Mouse (Mus musculus) heart, adult 2 months (tissue): ENCODE measurements at regions not wholly inside any gene's neighbourhood (a gene's known extent, or its start where the extent isn't known, plus 50 kb on each side); places are given as distances from the start of the nearest gene placed in this dataset.

Experiments
- DNase-seq, 2 experiments: peaks; one replicate each; pipeline ENCODE4 v3.0.0; 2021
- H3K27ac ChIP-seq: fragments of 200-600 bp; 2 replicates; pipeline ENCODE4 v1.8.1; 2022
- H3K27me3 ChIP-seq: fragments of 200-500 bp; 2 replicates; pipeline ENCODE4 v1.6.1; 2012; ENCODE audit warnings: mild to moderate bottlenecking, low read length, inconsistent platforms, mixed read lengths; ENCODE audit not compliant: control insufficient read depth, insufficient read depth
- H3K36me3 ChIP-seq: fragments of 200-500 bp; 2 replicates; pipeline ENCODE4 v1.6.1; 2012; ENCODE audit warnings: low read length, inconsistent platforms; ENCODE audit not compliant: control insufficient read depth, insufficient read depth
- H3K4me1 ChIP-seq: fragments of 200-500 bp; 2 replicates; pipeline ENCODE4 v1.6.1; 2011; ENCODE audit warnings: low read length; ENCODE audit not compliant: control insufficient read depth, insufficient read depth
- H3K4me3 ChIP-seq: fragments of 200-600 bp; 2 replicates; pipeline ENCODE4 v1.8.1; 2022
- H3K79me2 ChIP-seq: fragments of 200-500 bp; replicated peaks from 2 replicates; pipeline ENCODE4 v1.6.1; 2012; ENCODE audit warnings: mild to moderate bottlenecking, inconsistent platforms, low read length, moderate library complexity, mixed read lengths; ENCODE audit not compliant: control insufficient read depth, insufficient read depth
- H3K9ac ChIP-seq: fragments of 200-500 bp; 2 replicates; pipeline ENCODE4 v1.6.1; 2012; ENCODE audit warnings: low read depth, mild to moderate bottlenecking, control low read depth, inconsistent platforms, low read length, mixed read lengths
- CTCF ChIP-seq: fragments of 200-600 bp; IDR thresholded peaks from 2 replicates; pipeline ENCODE4 v1.8.1; 2022; ENCODE audit warnings: antibody characterized with exemption, mild to moderate bottlenecking, moderate library complexity
- EP300 ChIP-seq: fragments of 200-500 bp; IDR thresholded peaks from 2 replicates; pipeline ENCODE4 v1.6.1; 2011; ENCODE audit warnings: low read depth, low read length, control low read depth; ENCODE audit not compliant: insufficient read depth
- POLR2A ChIP-seq: fragments of 200-500 bp; IDR thresholded peaks from 2 replicates; pipeline ENCODE4 v1.6.1; 2011; ENCODE audit warnings: mild to moderate bottlenecking, low read depth, low read length, control low read depth; ENCODE audit not compliant: insufficient read depth
- WGBS: fragments of 180-500 bp; shearing (Covaris S2); methylation state at CpG from one replicate; pipeline ENCODE4 v1.1.7; 2018; 5-methylcytosine and 5-hydroxymethylcytosine counted together
- intact Hi-C: fragments of 180-260 bp; cut with DNase I; formaldehyde crosslinking; loops from one replicate; pipeline ENCODE4 v1.15.1; 2025

DNA sequence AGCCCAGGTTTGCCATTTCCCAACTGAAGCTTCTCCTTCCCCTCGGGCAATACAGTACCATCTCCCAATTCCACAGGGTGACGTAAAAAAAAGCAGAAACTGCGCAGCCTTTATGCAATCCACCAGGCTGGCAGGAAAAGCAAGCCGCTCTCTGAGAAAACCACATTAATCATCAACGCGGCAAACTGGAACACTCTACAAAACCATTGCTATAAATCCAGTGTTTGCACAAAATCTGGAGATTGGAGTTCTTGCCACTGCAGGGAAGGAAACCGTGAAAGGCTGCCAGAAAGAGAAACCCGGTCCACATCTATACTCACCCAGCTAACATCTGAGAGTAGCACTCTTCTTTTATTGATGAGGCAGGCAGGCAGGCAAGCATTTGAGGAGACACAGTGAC is 160.7 kb upstream of the Hes1 start:
- intact Hi-C loops, result no loop called here
- Histone ChIP-seq H3K27ac (no peak overlapping the region), H3K9ac (no peak overlapping the region), H3K4me3 (no peak overlapping the region), H3K36me3 (no peaks in the 10 kb centered on the region), H3K4me1 (no peaks in the 10 kb centered on the region), H3K27me3 (no peaks in the 10 kb centered on the region), H3K79me2 (no peaks in the 10 kb centered on the region)
- no peak for TF ChIP-seq EP300
- no peak for TF ChIP-seq CTCF
- no peak for TF ChIP-seq POLR2A
- no peak for DNase-seq
- WGBS, result 81% methylated on average over 8 of the region's 8 CpGs

DNA sequence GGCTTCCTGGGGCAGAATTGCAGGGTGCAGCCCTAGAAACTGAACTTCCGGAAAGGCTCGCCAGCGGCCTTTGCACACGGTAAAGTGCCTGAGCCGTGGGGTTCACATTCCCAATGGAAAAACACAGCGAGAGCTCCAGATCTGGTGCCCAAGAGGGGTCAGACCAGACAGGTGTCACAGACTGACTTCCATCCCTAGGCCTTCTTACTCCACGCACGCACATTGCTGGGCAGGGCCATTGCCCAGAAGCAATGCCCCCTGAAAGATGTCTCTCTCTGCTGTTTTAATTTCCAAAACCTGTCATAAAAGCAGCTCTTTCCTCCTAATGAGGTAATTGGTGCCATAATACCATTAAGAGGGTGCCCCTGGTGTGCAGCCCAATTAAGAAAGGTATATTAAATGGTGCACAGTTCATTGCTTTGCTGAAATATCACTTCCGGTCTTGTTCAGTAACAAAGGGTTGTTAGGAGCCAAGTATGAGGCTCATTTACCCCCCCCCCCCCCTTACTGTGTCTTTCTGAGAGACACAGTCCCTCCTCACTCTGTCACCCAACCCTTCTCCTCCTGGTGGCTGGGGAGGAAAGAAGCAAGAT is 159.9 kb upstream of the Hes1 start:
- no peak overlapping the region for H3K9ac ChIP-seq
- no peak for DNase-seq
- no peaks in the 10 kb centered on the region for H3K4me1 ChIP-seq
- no peak overlapping the region for H3K27ac ChIP-seq
- WGBS, result 88% methylated on average over 9 of the region's 9 CpGs
- H3K79me2 ChIP-seq, result no peaks in the 10 kb centered on the region
- no peaks in the 10 kb centered on the region for H3K36me3 ChIP-seq
- no peak for TF ChIP-seq EP300
- no peak for TF ChIP-seq CTCF
- no peak for TF ChIP-seq POLR2A
- H3K27me3 ChIP-seq, result no peaks in the 10 kb centered on the region
- H3K4me3 ChIP-seq, result no peak overlapping the region
- intact Hi-C loops, result no loop called here

DNA sequence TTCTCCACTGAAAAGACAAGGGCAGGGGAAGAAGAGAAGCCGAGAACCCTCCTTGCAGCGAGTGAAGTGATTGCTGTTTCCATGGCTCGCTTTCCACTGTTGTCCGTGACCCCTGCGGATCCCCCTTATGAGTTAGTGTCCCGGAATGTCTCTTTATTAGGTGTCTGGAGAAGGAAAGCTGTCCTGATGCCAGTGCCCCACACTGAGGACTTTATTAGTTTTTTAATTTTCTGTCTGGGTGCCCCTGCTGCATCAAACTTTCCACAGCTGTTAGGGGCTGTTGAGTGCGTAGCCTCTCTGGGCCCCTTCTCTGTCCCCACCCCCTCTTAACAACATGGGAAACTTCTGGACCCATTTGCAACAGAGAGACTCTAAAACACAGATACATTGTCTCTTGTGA is 156.9 kb upstream of the Hes1 start:
- Histone ChIP-seq H3K9ac (no peak overlapping the region), H3K4me1 (no peaks in the 10 kb centered on the region), H3K4me3 (no peak overlapping the region), H3K79me2 (no peaks in the 10 kb centered on the region), H3K36me3 (no peaks in the 10 kb centered on the region), H3K27ac (no peak overlapping the region), H3K27me3 (no peaks in the 10 kb centered on the region)
- no peak for TF ChIP-seq CTCF
- TF ChIP-seq EP300, result no peak
- TF ChIP-seq POLR2A, result no peak
- no peak for DNase-seq
- intact Hi-C loops, result no loop called here
- 94% methylated on average over 7 of the region's 7 CpGs for WGBS

DNA sequence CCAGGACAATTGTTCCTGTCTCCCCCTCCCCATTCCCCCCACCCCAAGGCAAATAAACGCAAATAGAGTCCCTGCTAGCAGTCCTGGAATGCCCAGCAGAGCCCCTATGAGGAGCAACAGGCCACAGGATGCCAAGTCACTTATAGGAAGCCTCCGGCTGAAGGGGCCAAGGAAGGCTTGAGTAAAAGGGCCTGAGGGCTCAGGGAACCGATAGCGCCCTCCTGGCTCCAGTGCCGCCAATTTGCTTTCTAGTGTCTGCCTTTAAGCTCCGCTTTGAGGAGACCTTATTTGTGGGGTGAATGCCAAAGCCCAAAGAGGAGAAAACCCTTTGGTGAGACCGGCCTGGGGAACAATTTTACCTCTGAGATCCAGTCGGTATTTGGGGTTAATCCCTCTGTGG is 156.2 kb upstream of the Hes1 start:
- no peaks in the 10 kb centered on the region for H3K4me1 ChIP-seq
- no peaks in the 10 kb centered on the region for H3K27me3 ChIP-seq
- WGBS, result 77% methylated on average over 8 of the region's 8 CpGs
- H3K27ac ChIP-seq, result no peak overlapping the region
- no peak for DNase-seq
- TF ChIP-seq POLR2A (no peak), EP300 (no peak), CTCF (no peak)
- H3K4me3 ChIP-seq, result no peak overlapping the region
- no peaks in the 10 kb centered on the region for H3K79me2 ChIP-seq
- H3K36me3 ChIP-seq, result no peaks in the 10 kb centered on the region
- no peak overlapping the region for H3K9ac ChIP-seq
- intact Hi-C loops, result no loop called here

DNA sequence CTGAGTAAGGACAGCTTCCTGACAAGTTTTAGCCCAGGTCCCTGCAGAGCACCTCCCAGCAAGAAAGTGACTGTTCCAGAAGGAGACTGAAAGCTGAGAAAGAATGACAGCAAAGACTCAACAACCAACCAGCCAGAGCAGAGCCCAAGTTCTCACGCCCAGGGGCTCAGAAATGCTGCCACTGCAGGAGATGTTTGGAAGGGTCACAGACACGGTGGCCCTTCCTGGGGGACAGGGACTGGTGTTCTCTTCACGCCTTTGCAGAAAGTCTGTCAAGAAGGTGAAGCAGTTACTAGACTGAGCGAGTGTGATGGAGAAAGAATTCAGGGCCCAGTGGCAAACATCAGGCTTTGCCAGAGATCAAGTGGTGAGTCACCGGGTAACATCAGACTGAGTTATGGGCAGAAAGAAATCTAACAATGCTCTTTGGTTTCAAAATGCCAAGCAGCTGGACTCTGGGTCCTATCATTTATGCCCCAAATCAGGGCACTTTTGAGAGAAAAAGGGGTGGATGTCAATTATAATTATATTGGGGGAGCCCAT is 154.2 kb upstream of the Hes1 start:
- Histone ChIP-seq H3K27me3 (no peaks in the 10 kb centered on the region), H3K79me2 (no peaks in the 10 kb centered on the region), H3K9ac (no peak overlapping the region), H3K36me3 (no peaks in the 10 kb centered on the region), H3K4me3 (no peak overlapping the region), H3K27ac (no peak overlapping the region), H3K4me1 (no peaks in the 10 kb centered on the region)
- 87% methylated on average over 5 of the region's 5 CpGs for WGBS
- no peak for TF ChIP-seq CTCF
- no peak for TF ChIP-seq EP300
- no peak for TF ChIP-seq POLR2A
- intact Hi-C loops, result no loop called here
- DNase-seq, result no peak

DNA sequence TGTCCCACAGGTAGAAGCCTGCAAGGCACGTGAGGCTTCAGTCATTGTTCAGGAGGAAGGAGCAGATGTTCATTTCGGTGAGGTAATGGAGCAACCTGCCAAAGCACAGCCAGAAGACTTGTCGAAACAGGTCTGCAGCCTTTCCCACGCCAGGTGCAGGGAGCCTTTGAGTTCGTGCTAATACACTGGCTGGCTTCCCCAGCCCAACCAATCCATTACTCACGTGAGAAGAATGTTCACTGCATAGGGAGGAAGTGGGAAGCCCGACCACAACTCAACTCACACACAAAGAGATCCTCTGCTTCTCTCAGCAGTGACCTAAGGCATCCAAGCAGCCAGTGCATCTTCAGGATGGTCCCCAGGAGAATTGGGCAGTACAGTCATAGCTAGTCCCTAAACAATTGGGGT is 153.0 kb upstream of the Hes1 start:
- H3K27me3 ChIP-seq, result no peaks in the 10 kb centered on the region
- no peaks in the 10 kb centered on the region for H3K79me2 ChIP-seq
- H3K4me1 ChIP-seq, result peaks cover 1% of the 10 kb centered on the region; the same call in 1 of the 2 replicates
- H3K27ac ChIP-seq, result no peak overlapping the region
- DNase-seq, result no peak
- no peak overlapping the region for H3K9ac ChIP-seq
- 75% methylated on average over 7 of the region's 7 CpGs for WGBS
- intact Hi-C loops, result no loop called here
- no peaks in the 10 kb centered on the region for H3K36me3 ChIP-seq
- no peak overlapping the region for H3K4me3 ChIP-seq
- no peak for TF ChIP-seq CTCF
- no peak for TF ChIP-seq POLR2A
- TF ChIP-seq EP300, result no peak
